Mouse (Mus musculus): ENCODE data around the gene Nkain2. TPM values are rescaled to one million over a fixed set of nuclear protein-coding genes. Genes with fewer than 3 reads are reported as not detected.

The Nkain2 gene
- total and polyA plus RNA-seq, 3 experiments: 0.16 TPM; not detected in 2

DNA sequence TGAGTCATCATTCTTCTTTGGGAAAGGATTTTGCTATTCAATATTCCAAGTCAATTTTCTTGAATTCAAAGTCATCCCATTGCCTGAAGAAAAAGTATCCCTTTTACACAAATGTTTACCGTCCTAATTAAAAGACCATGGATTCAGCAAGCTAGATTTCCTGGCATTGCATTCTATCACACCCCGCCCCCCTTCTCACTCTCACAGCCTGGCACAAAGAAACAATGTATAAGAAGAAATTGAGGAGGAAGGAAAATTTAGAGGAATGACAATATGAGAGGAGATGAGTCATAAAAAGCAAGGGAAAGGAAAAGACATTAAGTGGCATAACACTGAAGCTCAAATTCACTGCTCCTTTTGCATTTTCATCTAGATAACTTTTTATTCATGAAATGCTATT, 193.6 kb downstream of the Nkain2 start:
- TF ChIP-seq POLR2AphosphoS5 (IDR thresholded peaks at IDR 0.05; ENCODE audit: insufficient replicate concordance, low read depth, low read length) (no peak), CTCF (IDR thresholded peaks at IDR 0.05; ENCODE audit: low read depth, low read length) (no peak), GATA2 (IDR thresholded peaks at IDR 0.05; ENCODE audit: borderline replicate concordance, low read depth, low read length) (no peak), TAL1 (conservative IDR thresholded peaks at IDR 0.05; ENCODE audit: low read depth, low read length) (no peak), GATA1 (IDR thresholded peaks at IDR 0.05; ENCODE audit: borderline replicate concordance, low read length) (no peak)
- no peak for DNase-seq (ENCODE audit: low spot score)
- no peaks in the 10 kb centered on the region for H3K9me3 ChIP-seq (replicated peaks)
- H3K4me1 ChIP-seq (ENCODE audit: insufficient read depth, low read depth, low read length): no peaks in the 10 kb centered on the region
- H3K36me3 ChIP-seq (replicated peaks): no peaks in the 10 kb centered on the region
- H3K4me3 ChIP-seq (ENCODE audit: low read depth, low read length): no peak overlapping the region
- H3K27me3 ChIP-seq (ENCODE audit: insufficient read depth, low read length): no peaks in the 10 kb centered on the region
- no peak for ATAC-seq (ENCODE audit: extremely low read depth, insufficient number of reproducible peaks, low FRiP score, poor library complexity, severe bottlenecking)

DNA sequence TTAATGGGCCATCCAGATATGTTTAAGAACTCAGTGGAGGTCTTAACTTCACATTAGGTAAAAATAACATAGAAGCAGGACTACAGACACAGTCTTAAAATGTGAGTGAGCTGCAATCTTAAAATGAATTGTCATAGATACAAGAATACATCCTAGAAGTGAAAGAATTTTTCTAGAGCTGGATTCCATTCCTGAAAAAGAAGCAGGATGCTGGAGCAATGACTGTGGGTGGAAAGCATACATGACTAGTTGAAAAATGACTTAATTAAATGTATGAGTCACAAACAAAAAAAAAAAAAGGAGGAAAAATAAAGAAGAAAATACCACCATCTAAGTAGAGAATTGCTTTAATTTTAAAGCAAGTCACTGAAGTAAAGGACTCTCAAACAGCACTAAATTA, 205.7 kb downstream of the Nkain2 start:
- H3K4me1 ChIP-seq (ENCODE audit: insufficient read depth, low read depth, low read length): no peaks in the 10 kb centered on the region
- H3K36me3 ChIP-seq (replicated peaks): no peaks in the 10 kb centered on the region
- H3K4me3 ChIP-seq (ENCODE audit: low read depth, low read length): no peak overlapping the region
- H3K27me3 ChIP-seq (ENCODE audit: insufficient read depth, low read length): no peaks in the 10 kb centered on the region
- ATAC-seq (ENCODE audit: extremely low read depth, insufficient number of reproducible peaks, low FRiP score, poor library complexity, severe bottlenecking) (no peak), DNase-seq (ENCODE audit: low spot score) (no peak)
- no peaks in the 10 kb centered on the region for H3K9me3 ChIP-seq (replicated peaks)
- TF ChIP-seq GATA1 (IDR thresholded peaks at IDR 0.05; ENCODE audit: borderline replicate concordance, low read length): no peak
- TF ChIP-seq CTCF (IDR thresholded peaks at IDR 0.05; ENCODE audit: low read depth, low read length): no peak
- TF ChIP-seq TAL1 (conservative IDR thresholded peaks at IDR 0.05; ENCODE audit: low read depth, low read length): no peak
- no peak for TF ChIP-seq GATA2 (IDR thresholded peaks at IDR 0.05; ENCODE audit: borderline replicate concordance, low read depth, low read length)
- no peak for TF ChIP-seq POLR2AphosphoS5 (IDR thresholded peaks at IDR 0.05; ENCODE audit: insufficient replicate concordance, low read depth, low read length)

DNA sequence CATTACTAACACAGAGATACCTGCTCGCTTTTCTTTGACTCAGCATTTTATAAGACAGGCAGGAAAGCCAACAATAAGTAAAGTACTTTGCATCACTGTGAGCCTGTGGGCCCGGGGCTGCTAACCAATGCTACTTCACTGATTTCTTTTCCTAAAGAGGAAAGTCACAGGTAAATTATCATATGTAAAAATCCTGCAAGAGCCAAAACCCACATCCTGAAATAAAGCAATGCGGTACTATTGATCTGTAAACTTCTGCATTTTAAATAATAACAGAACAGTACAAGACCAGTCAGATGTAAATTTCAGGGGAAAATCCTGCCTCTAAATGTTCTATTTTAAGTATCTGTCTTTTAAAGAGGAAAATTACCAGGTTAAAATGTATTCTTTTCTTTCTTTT, 250.0 kb downstream of the Nkain2 start:
- DNase-seq (ENCODE audit: low spot score): no peak
- TF ChIP-seq CTCF (IDR thresholded peaks at IDR 0.05; ENCODE audit: low read depth, low read length) (no peak), GATA2 (IDR thresholded peaks at IDR 0.05; ENCODE audit: borderline replicate concordance, low read depth, low read length) (no peak), TAL1 (conservative IDR thresholded peaks at IDR 0.05; ENCODE audit: low read depth, low read length) (no peak), POLR2AphosphoS5 (IDR thresholded peaks at IDR 0.05; ENCODE audit: insufficient replicate concordance, low read depth, low read length) (no peak)
- no peak for ATAC-seq (ENCODE audit: extremely low read depth, insufficient number of reproducible peaks, low FRiP score, poor library complexity, severe bottlenecking)
- Histone ChIP-seq H3K9me3 (replicated peaks) (no peaks in the 10 kb centered on the region), H3K4me3 (ENCODE audit: low read depth, low read length) (no peak overlapping the region), H3K27me3 (ENCODE audit: insufficient read depth, low read length) (no peaks in the 10 kb centered on the region), H3K36me3 (replicated peaks) (no peaks in the 10 kb centered on the region), H3K4me1 (ENCODE audit: insufficient read depth, low read depth, low read length) (no peaks in the 10 kb centered on the region)

DNA sequence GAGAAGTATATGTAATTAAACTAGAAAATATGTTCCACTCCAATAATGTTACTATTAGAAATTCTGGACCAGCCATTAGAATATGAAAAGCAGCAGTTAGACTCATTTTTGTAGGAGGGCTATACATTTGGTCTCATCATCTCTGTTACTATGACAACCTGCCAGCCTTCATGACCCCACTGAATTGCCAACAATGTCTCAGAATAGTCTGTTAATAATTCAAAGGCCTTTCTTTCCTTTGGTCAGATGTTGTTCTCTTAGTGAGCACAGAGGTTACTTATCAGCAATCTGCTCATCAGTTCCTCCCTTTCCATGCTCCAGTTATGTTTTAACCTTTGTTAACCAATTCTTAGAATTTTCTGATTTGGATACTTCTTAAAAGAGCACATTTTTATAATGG, 251.1 kb downstream of the Nkain2 start:
- Histone ChIP-seq H3K27me3 (ENCODE audit: insufficient read depth, low read length) (no peaks in the 10 kb centered on the region), H3K4me1 (ENCODE audit: insufficient read depth, low read depth, low read length) (no peaks in the 10 kb centered on the region), H3K4me3 (ENCODE audit: low read depth, low read length) (no peak overlapping the region), H3K9me3 (replicated peaks) (no peaks in the 10 kb centered on the region), H3K36me3 (replicated peaks) (no peaks in the 10 kb centered on the region)
- DNase-seq (ENCODE audit: low spot score) (no peak), ATAC-seq (ENCODE audit: extremely low read depth, insufficient number of reproducible peaks, low FRiP score, poor library complexity, severe bottlenecking) (no peak)
- TF ChIP-seq CTCF (IDR thresholded peaks at IDR 0.05; ENCODE audit: low read depth, low read length) (no peak), TAL1 (conservative IDR thresholded peaks at IDR 0.05; ENCODE audit: low read depth, low read length) (no peak), POLR2AphosphoS5 (IDR thresholded peaks at IDR 0.05; ENCODE audit: insufficient replicate concordance, low read depth, low read length) (no peak), GATA1 (IDR thresholded peaks at IDR 0.05; ENCODE audit: borderline replicate concordance, low read length) (no peak), GATA2 (IDR thresholded peaks at IDR 0.05; ENCODE audit: borderline replicate concordance, low read depth, low read length) (no peak)

DNA sequence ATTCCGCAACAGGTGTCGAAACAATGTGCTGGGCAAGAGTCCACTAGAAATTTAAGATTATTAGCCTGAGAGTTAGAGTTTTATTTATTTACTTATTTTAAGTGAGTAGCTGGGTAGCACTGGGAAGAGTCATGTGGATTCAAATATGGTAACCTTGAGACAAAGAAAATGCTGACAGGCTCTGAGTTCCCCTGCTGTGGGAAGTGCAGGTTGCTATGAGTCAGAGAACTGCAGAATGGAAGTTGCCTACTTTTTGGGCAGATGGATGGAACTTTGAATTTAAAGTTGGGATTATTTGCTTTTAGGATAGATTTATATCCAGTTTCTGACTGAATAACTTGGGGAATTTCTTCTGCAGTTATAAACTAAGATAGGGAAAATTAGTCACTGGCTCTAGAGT, 259.2 kb downstream of the Nkain2 start:
- H3K4me1 ChIP-seq (ENCODE audit: insufficient read depth, low read depth, low read length): no peaks in the 10 kb centered on the region
- no peak for ATAC-seq (ENCODE audit: extremely low read depth, insufficient number of reproducible peaks, low FRiP score, poor library complexity, severe bottlenecking)

DNA sequence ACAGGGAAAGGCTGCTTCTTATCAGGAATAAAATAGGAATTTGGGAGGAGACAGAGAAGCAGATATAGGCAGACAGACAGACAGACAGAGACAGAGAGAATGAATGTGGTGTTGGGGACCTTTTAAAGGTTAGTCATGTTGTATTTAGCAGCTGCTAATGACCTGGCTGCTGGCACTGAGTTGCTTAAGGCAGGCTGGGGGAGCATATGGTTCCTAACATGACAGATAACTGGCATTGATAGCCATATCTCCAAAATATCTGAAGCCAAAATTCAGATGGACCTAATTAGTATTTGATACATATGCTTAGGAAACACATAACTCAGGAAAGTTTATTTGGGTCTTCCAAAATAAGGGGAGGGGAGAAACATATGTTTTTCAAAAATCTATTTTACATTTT, 285.8 kb downstream of the Nkain2 start:
- Histone ChIP-seq H3K4me3 (ENCODE audit: low read depth, low read length) (no peak overlapping the region), H3K4me1 (ENCODE audit: insufficient read depth, low read depth, low read length) (no peaks in the 10 kb centered on the region), H3K36me3 (replicated peaks) (no peaks in the 10 kb centered on the region), H3K9me3 (replicated peaks) (no peaks in the 10 kb centered on the region), H3K27me3 (ENCODE audit: insufficient read depth, low read length) (no peaks in the 10 kb centered on the region)
- TF ChIP-seq GATA2 (IDR thresholded peaks at IDR 0.05; ENCODE audit: borderline replicate concordance, low read depth, low read length): no peak
- TF ChIP-seq POLR2AphosphoS5 (IDR thresholded peaks at IDR 0.05; ENCODE audit: insufficient replicate concordance, low read depth, low read length): no peak
- TF ChIP-seq CTCF (IDR thresholded peaks at IDR 0.05; ENCODE audit: low read depth, low read length): no peak
- no peak for TF ChIP-seq TAL1 (conservative IDR thresholded peaks at IDR 0.05; ENCODE audit: low read depth, low read length)
- no peak for TF ChIP-seq GATA1 (IDR thresholded peaks at IDR 0.05; ENCODE audit: borderline replicate concordance, low read length)
- ATAC-seq (ENCODE audit: extremely low read depth, insufficient number of reproducible peaks, low FRiP score, poor library complexity, severe bottlenecking): no peak
- DNase-seq (ENCODE audit: low spot score): no peak

More for the DNA sequence above, 259.2 kb downstream of the Nkain2 start:
- Histone ChIP-seq H3K4me3 (ENCODE audit: low read depth, low read length) (no peak overlapping the region), H3K9me3 (replicated peaks) (no peaks in the 10 kb centered on the region), H3K27me3 (ENCODE audit: insufficient read depth, low read length) (no peaks in the 10 kb centered on the region), H3K36me3 (replicated peaks) (no peaks in the 10 kb centered on the region)
- TF ChIP-seq POLR2AphosphoS5 (IDR thresholded peaks at IDR 0.05; ENCODE audit: insufficient replicate concordance, low read depth, low read length) (no peak), CTCF (IDR thresholded peaks at IDR 0.05; ENCODE audit: low read depth, low read length) (no peak), TAL1 (conservative IDR thresholded peaks at IDR 0.05; ENCODE audit: low read depth, low read length) (no peak), GATA1 (IDR thresholded peaks at IDR 0.05; ENCODE audit: borderline replicate concordance, low read length) (no peak)
- no peak for DNase-seq (ENCODE audit: low spot score)

DNA sequence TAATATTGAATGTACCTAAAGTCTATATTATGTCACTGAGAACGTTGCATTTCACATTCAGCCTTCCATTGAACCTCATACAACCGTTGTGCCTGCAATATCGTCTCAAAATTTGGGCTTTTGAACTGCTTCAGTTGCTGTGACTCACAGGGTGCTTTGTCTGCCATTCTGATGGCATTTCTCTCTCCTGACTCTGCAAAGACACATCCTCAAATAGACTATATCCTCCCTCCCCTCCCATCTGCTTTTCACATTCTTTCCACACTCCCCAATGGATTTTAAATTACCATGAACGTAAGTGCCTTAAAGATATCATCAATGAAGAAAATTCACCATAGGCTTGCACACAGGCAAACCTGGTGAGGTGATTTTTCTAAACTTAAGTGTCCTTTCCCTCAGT, 287.5 kb downstream of the Nkain2 start:
- DNase-seq (ENCODE audit: low spot score): no peak
- Histone ChIP-seq H3K36me3 (replicated peaks) (no peaks in the 10 kb centered on the region), H3K4me1 (ENCODE audit: insufficient read depth, low read depth, low read length) (no peaks in the 10 kb centered on the region), H3K27me3 (ENCODE audit: insufficient read depth, low read length) (no peaks in the 10 kb centered on the region), H3K4me3 (ENCODE audit: low read depth, low read length) (no peak overlapping the region), H3K9me3 (replicated peaks) (no peaks in the 10 kb centered on the region)
- no peak for TF ChIP-seq TAL1 (conservative IDR thresholded peaks at IDR 0.05; ENCODE audit: low read depth, low read length)
- no peak for TF ChIP-seq GATA2 (IDR thresholded peaks at IDR 0.05; ENCODE audit: borderline replicate concordance, low read depth, low read length)
- no peak for TF ChIP-seq GATA1 (IDR thresholded peaks at IDR 0.05; ENCODE audit: borderline replicate concordance, low read length)
- no peak for TF ChIP-seq POLR2AphosphoS5 (IDR thresholded peaks at IDR 0.05; ENCODE audit: insufficient replicate concordance, low read depth, low read length)
- no peak for TF ChIP-seq CTCF (IDR thresholded peaks at IDR 0.05; ENCODE audit: low read depth, low read length)
- ATAC-seq (ENCODE audit: extremely low read depth, insufficient number of reproducible peaks, low FRiP score, poor library complexity, severe bottlenecking): no peak

All from G1E (cell line).